Comparison of ENCODE assay signal across 8 mouse cellular contexts in the genomic region with DNA sequence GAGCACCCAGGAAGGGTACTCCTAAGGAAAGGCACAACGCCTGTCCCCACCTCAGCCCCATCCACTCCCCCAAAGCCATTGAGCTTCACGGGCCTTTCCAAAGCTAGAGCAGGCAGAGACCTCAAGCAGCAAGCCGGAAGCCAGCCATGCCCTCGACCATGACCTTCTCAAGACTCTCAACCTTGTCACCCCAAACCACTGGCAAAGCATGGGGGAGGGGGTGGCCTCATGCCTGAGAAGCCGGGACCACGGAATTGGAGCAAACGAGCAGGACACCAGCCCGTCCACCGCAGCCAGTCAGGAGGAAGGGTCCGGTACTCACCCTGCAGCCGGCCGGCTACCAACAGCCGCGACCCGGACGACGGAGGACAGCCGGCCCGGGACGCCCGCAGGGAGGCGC. TPM values are rescaled to one million over a fixed set of nuclear protein-coding genes. Genes with fewer than 3 reads are reported as not detected.
DNase-seq lines count a peak whose midpoint lies in the region; ATAC-seq and TF ChIP-seq lines count a peak whose summit lies in the region.

No protein-coding gene starts in this region.

- peak overlapping the region; percentile 89 for H3K9ac ChIP-seq in hindbrain, embryonic 12.5 days
- H3K9ac ChIP-seq in lung, embryonic 14.5 days: peak overlapping the region; percentile 85
- H3K9ac ChIP-seq in stomach, embryonic 15.5 days: peak overlapping the region; percentile 82

- no peaks in the 10 kb centered on the region for H3K27me3 ChIP-seq in hindbrain, embryonic 12.5 days
- no peaks in the 10 kb centered on the region for H3K27me3 ChIP-seq in lung, embryonic 14.5 days (ENCODE audit: insufficient read depth, low read length)
- no peaks in the 10 kb centered on the region for H3K27me3 ChIP-seq in stomach, embryonic 15.5 days (replicated peaks)

- H3K27ac ChIP-seq in hindbrain, embryonic 12.5 days: peak overlapping the region; percentile 79; the same call in 1 of the 2 replicates
- H3K27ac ChIP-seq in lung, embryonic 14.5 days (ENCODE audit: low read depth): peak overlapping the region; percentile 68
- H3K27ac ChIP-seq in stomach, embryonic 15.5 days: peak overlapping the region; percentile 82; the same call in 1 of the 2 replicates

- no peaks in the 10 kb centered on the region for H3K9me3 ChIP-seq in hindbrain, embryonic 12.5 days (replicated peaks)
- H3K9me3 ChIP-seq in lung, embryonic 14.5 days (ENCODE audit: low read depth, low read length): no peaks in the 10 kb centered on the region
- no peaks in the 10 kb centered on the region for H3K9me3 ChIP-seq in stomach, embryonic 15.5 days

- peak; percentile 30 for ATAC-seq in activated CD4-positive, CD25-positive, alpha-beta regulatory T cell, adult 4 months
- ATAC-seq in hindbrain, embryonic 12.5 days (ENCODE audit: low FRiP score): peak; percentile 7
- peak; percentile 22; the same call in 1 of the 2 replicates for ATAC-seq in lung, embryonic 14.5 days (ENCODE audit: insufficient read depth)
- no peak; the same call in 1 of the 2 replicates for ATAC-seq in stomach, embryonic 15.5 days (ENCODE audit: insufficient read depth, low FRiP score, low read depth)

- H3K4me3 ChIP-seq in hindbrain, embryonic 12.5 days: peak overlapping the region; percentile 100
- H3K4me3 ChIP-seq in lung, embryonic 14.5 days (ENCODE audit: low read depth, low read length): peak overlapping the region; percentile 98
- peak overlapping the region; percentile 100 for H3K4me3 ChIP-seq in stomach, embryonic 15.5 days (replicated peaks)

- H3K4me2 ChIP-seq in hindbrain, embryonic 12.5 days (replicated peaks): peak overlapping the region; percentile 97
- peak overlapping the region; percentile 90 for H3K4me2 ChIP-seq in lung, embryonic 14.5 days
- H3K4me2 ChIP-seq in stomach, embryonic 15.5 days: peak overlapping the region; percentile 78

- under 1% methylated on average over 22 of the region's 22 CpGs for WGBS in hindbrain, embryonic 12.5 days
- WGBS in lung, embryonic 14.5 days: under 1% methylated on average over 22 of the region's 22 CpGs
- WGBS in stomach, embryonic 15.5 days: under 1% methylated on average over 22 of the region's 22 CpGs

- H3K4me1 ChIP-seq in hindbrain, embryonic 12.5 days: peaks cover 23% of the 10 kb centered on the region
- H3K4me1 ChIP-seq in lung, embryonic 14.5 days (ENCODE audit: insufficient read depth): 0 out of 2 replicates have a peak, but pooled peaks cover 3% of the 10 kb centered on the region
- peaks cover 15% of the 10 kb centered on the region for H3K4me1 ChIP-seq in stomach, embryonic 15.5 days

- peak; percentile 6 to 18 for DNase-seq in gastrocnemius, adult 8-10 months (ENCODE audit: low spot score in 2 of 2)
- DNase-seq in gastrocnemius, postnatal 25 days: no peak
- peak; percentile 8 for DNase-seq in 416B (ENCODE audit: low read depth)
- DNase-seq in lung, embryonic 14.5 days: no peak
- no peak for DNase-seq in thymus, postnatal 25 days

- no peak for TF ChIP-seq CTCF in lung, embryonic 14.5 days (IDR thresholded peaks at IDR 0.05; ENCODE audit: low read depth)

- H3K36me3 ChIP-seq in hindbrain, embryonic 12.5 days: no peaks in the 10 kb centered on the region
- 0 out of 2 replicates have a peak, but pooled peaks cover 5% of the 10 kb centered on the region for H3K36me3 ChIP-seq in lung, embryonic 14.5 days (ENCODE audit: insufficient read depth)
- no peaks in the 10 kb centered on the region for H3K36me3 ChIP-seq in stomach, embryonic 15.5 days

RNA-seq across cellular contexts. Expression of a gene that starts 0.5 kb away (rescaled TPM):
- 10 to 100 TPM; 60.0 to 70.5 (median 65.7) TPM for total RNA-seq in gastrocnemius, adult 8-10 months (2022)
- total RNA-seq in gastrocnemius, postnatal 25 days (2021): 10 to 100 TPM; 59.2 to 71.3 TPM
- 10 to 100 TPM in 1 of 2 experiments, 1 to 10 TPM in 1; 7.6 to 10.5 TPM for polyA plus RNA-seq in activated CD4-positive, CD25-positive, alpha-beta regulatory T cell, adult 4 months (2017; shearing (Covaris generic))
- 52.0 and 52.3 TPM in 2 replicates for polyA plus RNA-seq in hindbrain, embryonic 12.5 days (2016; fragmentation: Nextera tagmentation; extraction: Ambion mirVana)
- polyA plus RNA-seq in lung, embryonic 14.5 days (2014; fragmentation: Nextera tagmentation; extraction: Ambion mirVana): 47.7 and 48.6 TPM in 2 replicates
- 44.2 and 50.6 TPM in 2 replicates for polyA plus RNA-seq in stomach, embryonic 15.5 days (2015; fragmentation: Nextera tagmentation; extraction: Ambion mirVana)

Comparison
In these comparisons a context has a peak if more than half of its experiments do, and no peak if none do; other contexts are left out.
1. DNase-seq: peak in gastrocnemius, adult 8-10 months (2 of 2) and 416B (single experiment); none in gastrocnemius, postnatal 25 days (single experiment), lung, embryonic 14.5 days (single experiment) and thymus, postnatal 25 days (single experiment).
2. Peak in every context shown above with its lines, with median percentiles within 50 percentile points of each other: H3K27ac ChIP-seq, H3K4me2 ChIP-seq, H3K4me3 ChIP-seq and H3K9ac ChIP-seq.